Mouse (Mus musculus) heart, postnatal 0 days (tissue): ENCODE measurements around the gene Capn10.

Experiments used
- CTCF ChIP-seq: IDR thresholded peaks from 2 replicates; pipeline ENCODE4 v1.5.1; 2016; ENCODE audit warnings: antibody characterized with exemption, control low read depth, low read depth
- EP300 ChIP-seq: IDR thresholded peaks from 2 replicates; pipeline ENCODE4 v1.6.1; 2016; ENCODE audit warnings: antibody characterized with exemption, low read depth

GRCm38 (mm10) chr1:92935054-92935962 lies 1.1 kb downstream of the Capn10 start:
- TF ChIP-seq CTCF: no peak
- no peak for TF ChIP-seq EP300
